Mouse (Mus musculus): ENCODE measurements around the gene Gm884. TPM values are rescaled to one million over a fixed set of nuclear protein-coding genes. Genes with fewer than 3 reads are reported as not detected.
"Not testable (repeated sequence)": the region's sequence is repeated elsewhere in the genome, so short reads cannot be mapped to it uniquely, and the experiment has no call there.

The Gm884 gene
- total RNA-seq, 2 experiments from 2014 or later: not detected

GRCm38 (mm10) chr11:103635481-103635880 is 14.5 kb upstream of the Gm884 start:
- DNase-seq: no peak
- intact Hi-C loops (cut with DNase I): no loop called here

GRCm38 (mm10) chr11:103634806-103635205 is 13.9 kb upstream of the Gm884 start:
- intact Hi-C loops (cut with DNase I): no loop called here

GRCm38 (mm10) chr11:103627453-103627852 is 6.5 kb upstream of the Gm884 start:
- DNase-seq: no peak
- intact Hi-C loops (cut with DNase I): no loop called here

More at GRCm38 (mm10) chr11:103634806-103635205, 13.9 kb upstream of the Gm884 start:
- DNase-seq: no peak

- intact Hi-C loops (cut with DNase I): no loop called here
- DNase-seq: no peak
These were observed 10.2 kb downstream of the Gm884 start for GRCm38 (mm10) chr11:103610772-103611171.

GRCm38 (mm10) chr11:103606611-103607010 is 14.3 kb downstream of the Gm884 start:
- intact Hi-C loops (cut with DNase I): no loop called here
- no peak for DNase-seq

GRCm38 (mm10) chr11:103578339-103578738 is 42.6 kb downstream of the Gm884 start:
- DNase-seq: peak; percentile 11
- intact Hi-C loops (cut with DNase I): no loop called here

GRCm38 (mm10) chr11:103556021-103556420 is 64.9 kb downstream of the Gm884 start:
- intact Hi-C loops (cut with DNase I): loop anchor here (10.0 kb wide), 1 partner anchor 201 kb away; no protein-coding TSS in a partner anchor
- no peak for DNase-seq

- intact Hi-C loops (cut with DNase I); DNase-seq: not testable (repeated sequence)
These were observed 86.0 kb downstream of the Gm884 start for GRCm38 (mm10) chr11:103534973-103535372.

- no peak for DNase-seq
- intact Hi-C loops (cut with DNase I): no loop called here
These were observed 108.8 kb downstream of the Gm884 start for GRCm38 (mm10) chr11:103512111-103512510.

- DNase-seq: no peak
These were observed 116.4 kb downstream of the Gm884 start, which contains the start of gene Lrrc37a for GRCm38 (mm10) chr11:103504497-103504896. Gene Lrrc37a (minus strand): TSS chr11:103504597.

More at GRCm38 (mm10) chr11:103504497-103504896, 116.4 kb downstream of the Gm884 start, which contains the start of gene Lrrc37a:
- intact Hi-C loops (cut with DNase I): no loop called here

Other genes with a start within 250 kb of the Gm884 start
- 10 to 100 TPM; 13.8 to 14.8 TPM for gene Plekhm1, start 208.5 kb downstream of the Gm884 start, total RNA-seq (2021)
- not detected for gene Lrrc37a, start 116.5 kb downstream of the Gm884 start, total RNA-seq (2021)
- not detected for gene Lyzl6, start 17.8 kb upstream of the Gm884 start, total RNA-seq (2021)
- 10 to 100 TPM; 51.6 to 64.6 TPM for gene Rprml, start 28.4 kb upstream of the Gm884 start, total RNA-seq (2021)
- 10 to 100 TPM; 74.3 to 84.6 TPM for gene Gosr2, start 76.8 kb upstream of the Gm884 start, total RNA-seq (2021)
- not detected for gene Wnt9b, start 128.7 kb upstream of the Gm884 start, total RNA-seq (2021)
- gene Wnt3, start 153.0 kb upstream of the Gm884 start, total RNA-seq (2021): 1 to 10 TPM; 2.5 to 2.8 TPM

All from left cerebral cortex, postnatal 4 days (tissue).